Mouse (Mus musculus): ENCODE results near the gene Olfr645. TPM values are rescaled to one million over a fixed set of nuclear protein-coding genes. Genes with fewer than 3 reads are reported as not detected.

The Olfr645 gene
- not detected in 2 replicates for polyA plus RNA-seq (2014; fragmentation: Nextera tagmentation; extraction: Ambion mirVana)

DNA sequence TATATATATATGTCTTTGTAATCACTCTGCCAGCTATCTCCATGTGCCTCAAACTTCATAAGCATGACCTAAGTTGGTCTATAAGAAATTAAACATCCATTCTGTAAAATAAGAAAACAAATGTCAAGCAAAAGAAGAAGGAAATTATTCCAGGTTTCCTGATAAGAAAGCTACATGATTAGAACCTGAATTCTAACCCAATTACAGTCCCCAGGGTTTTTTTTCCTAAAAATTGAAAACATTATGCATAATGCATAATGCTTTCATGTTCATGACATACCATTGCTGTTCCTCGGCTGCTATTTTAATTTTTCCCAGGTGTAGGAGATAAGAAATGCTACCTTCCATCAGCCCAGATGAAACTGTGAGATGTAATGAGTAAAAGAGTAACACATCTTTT lies at the start of gene Olfr645:
Gene Olfr645, minus strand, starts transcription at position 101 of the 400 bp plus-strand sequence.
- Histone ChIP-seq H3K9ac (ENCODE audit: low read depth, low read length) (no peak within 1 kb of the TSS), H3K4me2 (no peak within 1 kb of the TSS), H3K27me3 (ENCODE audit: control insufficient read depth, insufficient read depth, low read length) (no peaks in the 10 kb centered on the region), H3K36me3 (ENCODE audit: control insufficient read depth, insufficient read depth, low read length) (no peaks in the 10 kb centered on the region), H3K9me3 (replicated peaks; ENCODE audit: control insufficient read depth, low read length) (no peaks in the 10 kb centered on the region), H3K27ac (ENCODE audit: low read depth, low read length) (no peak within 1 kb of the TSS), H3K4me3 (ENCODE audit: low read depth, low read length) (no peak within 1 kb of the TSS), H3K4me1 (ENCODE audit: control insufficient read depth, insufficient read depth, low read length) (no peaks in the 10 kb centered on the region)
- ATAC-seq (replicated peaks; ENCODE audit: insufficient number of reproducible peaks, low FRiP score, low TSS enrichment): no peak
- WGBS (ENCODE audit: insufficient replicate concordance): 75% methylated on average over 1 of the region's 1 CpGs

DNA sequence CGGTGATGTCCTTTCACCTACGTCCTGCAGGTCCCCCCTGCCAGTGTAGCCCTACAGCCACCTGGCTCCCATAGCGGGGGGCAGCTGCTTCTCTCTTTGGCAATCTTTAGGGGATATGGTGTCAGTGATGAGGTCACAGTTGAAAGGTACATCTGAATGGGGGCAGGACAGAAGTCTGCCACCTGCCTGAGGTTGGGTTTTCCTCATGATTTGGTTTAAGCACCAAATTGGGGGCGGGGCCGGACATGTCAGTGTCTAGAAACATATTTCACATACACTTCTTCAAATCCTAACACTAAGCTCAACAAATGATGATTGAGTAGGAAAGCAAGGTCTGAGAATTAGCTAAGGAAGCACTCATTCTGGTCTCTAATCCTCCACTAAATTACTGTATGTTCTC lies 44.5 kb upstream of the Olfr645 start, which contains the start of gene Ubqln5:
Gene Ubqln5, minus strand, starts transcription at position 101 of the 400 bp plus-strand sequence.
- H3K9me3 ChIP-seq (replicated peaks; ENCODE audit: control insufficient read depth, low read length): no peaks in the 10 kb centered on the region
- H3K36me3 ChIP-seq (ENCODE audit: control insufficient read depth, insufficient read depth, low read length): no peaks in the 10 kb centered on the region
- no peaks in the 10 kb centered on the region for H3K27me3 ChIP-seq (ENCODE audit: control insufficient read depth, insufficient read depth, low read length)
- H3K4me2 ChIP-seq: no peak within 1 kb of the TSS
- no peak within 1 kb of the TSS for H3K27ac ChIP-seq (ENCODE audit: low read depth, low read length)
- no peaks in the 10 kb centered on the region for H3K4me1 ChIP-seq (ENCODE audit: control insufficient read depth, insufficient read depth, low read length)
- no peak within 1 kb of the TSS for H3K9ac ChIP-seq (ENCODE audit: low read depth, low read length)
- ATAC-seq (replicated peaks; ENCODE audit: insufficient number of reproducible peaks, low FRiP score, low TSS enrichment): no peak
- WGBS (ENCODE audit: insufficient replicate concordance): 82% methylated on average over 5 of the region's 5 CpGs
- H3K4me3 ChIP-seq (ENCODE audit: low read depth, low read length): no peak within 1 kb of the TSS

DNA sequence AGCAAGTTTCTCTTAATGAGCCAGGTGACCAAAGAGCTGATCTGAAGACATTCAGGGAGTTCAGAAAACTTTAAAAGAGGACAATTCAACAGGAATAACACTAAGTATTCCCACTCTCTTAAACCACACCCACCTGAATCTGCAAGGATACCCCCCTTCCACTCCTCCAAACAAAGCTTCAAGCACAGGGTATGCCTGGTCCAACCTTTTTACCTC lies 19.4 kb upstream of the Olfr645 start, which contains the start of gene Olfr646:
Gene Olfr646, plus strand, starts transcription at position 117 of the 216 bp plus-strand sequence.
- Histone ChIP-seq H3K9me3 (replicated peaks; ENCODE audit: control insufficient read depth, low read length) (no peaks in the 10 kb centered on the region), H3K4me1 (ENCODE audit: control insufficient read depth, insufficient read depth, low read length) (no peaks in the 10 kb centered on the region)

DNA sequence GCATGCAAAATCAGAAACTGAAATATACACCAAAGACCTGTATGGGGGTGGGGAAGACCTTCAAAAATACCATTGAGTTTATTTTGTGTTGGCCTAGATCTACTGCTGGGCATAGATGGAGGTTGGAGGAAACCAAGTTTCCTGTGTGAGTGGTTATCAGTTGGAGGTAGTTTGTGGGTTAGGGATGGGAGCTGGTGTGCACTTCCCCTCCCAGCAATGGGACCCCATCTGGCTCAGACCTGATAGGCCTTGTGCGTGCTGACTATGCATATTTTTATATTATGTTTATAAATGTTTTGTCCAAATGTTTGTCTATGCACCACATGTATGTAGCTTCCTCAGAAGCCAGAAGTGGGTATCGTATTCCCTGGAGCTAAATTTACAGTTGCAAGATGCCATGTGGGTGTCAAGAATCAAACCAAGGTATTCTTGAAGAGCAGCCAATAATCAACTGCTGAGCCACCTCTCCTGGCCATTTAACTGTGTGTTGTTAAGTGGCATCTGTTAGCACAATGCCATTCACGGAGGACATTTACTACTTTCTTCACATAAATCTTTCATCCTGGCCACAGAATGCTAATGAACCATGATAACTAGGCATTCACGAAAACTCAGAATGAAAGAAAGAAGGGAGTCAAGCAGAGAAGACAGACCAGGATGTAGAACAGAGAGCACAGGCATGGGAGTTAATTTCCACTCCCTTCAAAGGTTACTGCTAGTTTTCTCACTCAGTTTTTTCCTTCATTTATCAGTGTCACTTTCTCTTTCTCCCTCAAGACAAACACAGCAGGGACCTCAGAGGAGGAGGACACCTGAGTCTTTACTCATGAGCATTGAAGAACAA lies 18.9 kb upstream of the Olfr645 start:
- ATAC-seq (replicated peaks; ENCODE audit: insufficient number of reproducible peaks, low FRiP score, low TSS enrichment): no peak
- Histone ChIP-seq H3K27me3 (ENCODE audit: control insufficient read depth, insufficient read depth, low read length) (no peaks in the 10 kb centered on the region), H3K9me3 (replicated peaks; ENCODE audit: control insufficient read depth, low read length) (no peaks in the 10 kb centered on the region), H3K4me3 (ENCODE audit: low read depth, low read length) (no peak overlapping the region), H3K4me2 (no peak overlapping the region), H3K36me3 (ENCODE audit: control insufficient read depth, insufficient read depth, low read length) (no peaks in the 10 kb centered on the region), H3K9ac (ENCODE audit: low read depth, low read length) (no peak overlapping the region), H3K4me1 (ENCODE audit: control insufficient read depth, insufficient read depth, low read length) (no peaks in the 10 kb centered on the region), H3K27ac (ENCODE audit: low read depth, low read length) (no peak overlapping the region)
- WGBS (ENCODE audit: insufficient replicate concordance): 59% methylated on average over 4 of the region's 4 CpGs

More for the DNA sequence above, 19.4 kb upstream of the Olfr645 start, which contains the start of gene Olfr646:
- no peak within 1 kb of the TSS for H3K27ac ChIP-seq (ENCODE audit: low read depth, low read length)
- H3K4me2 ChIP-seq: no peak within 1 kb of the TSS
- H3K27me3 ChIP-seq (ENCODE audit: control insufficient read depth, insufficient read depth, low read length): no peaks in the 10 kb centered on the region
- H3K36me3 ChIP-seq (ENCODE audit: control insufficient read depth, insufficient read depth, low read length): no peaks in the 10 kb centered on the region
- no peak within 1 kb of the TSS for H3K4me3 ChIP-seq (ENCODE audit: low read depth, low read length)
- H3K9ac ChIP-seq (ENCODE audit: low read depth, low read length): no peak within 1 kb of the TSS
- no peak for ATAC-seq (replicated peaks; ENCODE audit: insufficient number of reproducible peaks, low FRiP score, low TSS enrichment)

DNA sequence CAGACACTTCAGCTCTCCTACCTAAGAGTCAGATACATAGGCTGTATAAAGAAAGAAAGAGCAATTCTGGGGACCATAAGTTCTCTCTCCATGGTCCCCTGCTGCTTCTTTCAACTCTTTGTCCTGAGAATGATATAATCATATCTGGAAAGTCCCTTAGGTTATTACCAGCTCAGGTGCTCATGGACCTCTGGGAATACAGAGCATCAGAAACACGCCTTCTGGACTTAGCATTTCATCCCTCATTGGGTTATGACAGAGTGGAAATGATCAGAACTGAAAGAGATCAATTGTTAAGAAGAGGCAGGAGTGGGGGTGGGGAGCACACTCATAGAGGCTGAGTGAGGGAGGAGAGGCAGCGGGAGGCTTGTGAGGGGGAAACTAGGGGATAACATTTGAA lies 13.5 kb downstream of the Olfr645 start, which contains the start of gene Olfr644:
Gene Olfr644, minus strand, starts transcription at position 101 of the 400 bp plus-strand sequence.
- Histone ChIP-seq H3K36me3 (ENCODE audit: control insufficient read depth, insufficient read depth, low read length) (no peaks in the 10 kb centered on the region), H3K4me2 (no peak within 1 kb of the TSS), H3K4me1 (ENCODE audit: control insufficient read depth, insufficient read depth, low read length) (no peaks in the 10 kb centered on the region), H3K9me3 (replicated peaks; ENCODE audit: control insufficient read depth, low read length) (no peaks in the 10 kb centered on the region), H3K27me3 (ENCODE audit: control insufficient read depth, insufficient read depth, low read length) (no peaks in the 10 kb centered on the region), H3K9ac (ENCODE audit: low read depth, low read length) (no peak within 1 kb of the TSS), H3K4me3 (ENCODE audit: low read depth, low read length) (no peak within 1 kb of the TSS), H3K27ac (ENCODE audit: low read depth, low read length) (no peak within 1 kb of the TSS)
- WGBS (ENCODE audit: insufficient replicate concordance): 66% methylated on average over 2 of the region's 2 CpGs
- ATAC-seq (replicated peaks; ENCODE audit: insufficient number of reproducible peaks, low FRiP score, low TSS enrichment): no peak

DNA sequence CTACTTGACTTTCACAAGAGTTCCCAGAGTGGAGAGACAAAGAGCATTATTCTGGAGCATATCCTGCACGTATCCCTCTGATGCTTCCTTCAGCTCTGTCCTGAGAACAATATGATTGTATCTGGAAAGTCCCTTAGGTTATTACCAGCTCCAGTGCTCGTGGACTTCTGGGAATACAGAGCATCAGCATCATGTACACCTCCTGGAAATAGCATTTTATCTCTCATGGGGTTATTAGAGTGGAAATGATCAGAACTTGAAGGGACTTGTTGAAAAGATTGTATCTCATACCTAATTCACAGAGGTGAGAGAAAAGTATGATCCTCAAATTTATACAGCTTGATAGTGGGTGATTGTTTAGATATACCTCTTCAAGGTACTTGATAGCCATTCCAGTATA lies 23.9 kb downstream of the Olfr645 start, which contains the start of gene 4930516K23Rik:
Gene 4930516K23Rik, minus strand, starts transcription at position 101 of the 400 bp plus-strand sequence.
- Histone ChIP-seq H3K36me3 (ENCODE audit: control insufficient read depth, insufficient read depth, low read length) (no peaks in the 10 kb centered on the region), H3K27ac (ENCODE audit: low read depth, low read length) (no peak within 1 kb of the TSS), H3K9ac (ENCODE audit: low read depth, low read length) (no peak within 1 kb of the TSS), H3K4me1 (ENCODE audit: control insufficient read depth, insufficient read depth, low read length) (no peaks in the 10 kb centered on the region), H3K4me2 (no peak within 1 kb of the TSS), H3K4me3 (ENCODE audit: low read depth, low read length) (no peak within 1 kb of the TSS), H3K27me3 (ENCODE audit: control insufficient read depth, insufficient read depth, low read length) (no peaks in the 10 kb centered on the region), H3K9me3 (replicated peaks; ENCODE audit: control insufficient read depth, low read length) (no peaks in the 10 kb centered on the region)
- no peak for ATAC-seq (replicated peaks; ENCODE audit: insufficient number of reproducible peaks, low FRiP score, low TSS enrichment)
- 46% methylated on average over 2 of the region's 2 CpGs for WGBS (ENCODE audit: insufficient replicate concordance)

DNA sequence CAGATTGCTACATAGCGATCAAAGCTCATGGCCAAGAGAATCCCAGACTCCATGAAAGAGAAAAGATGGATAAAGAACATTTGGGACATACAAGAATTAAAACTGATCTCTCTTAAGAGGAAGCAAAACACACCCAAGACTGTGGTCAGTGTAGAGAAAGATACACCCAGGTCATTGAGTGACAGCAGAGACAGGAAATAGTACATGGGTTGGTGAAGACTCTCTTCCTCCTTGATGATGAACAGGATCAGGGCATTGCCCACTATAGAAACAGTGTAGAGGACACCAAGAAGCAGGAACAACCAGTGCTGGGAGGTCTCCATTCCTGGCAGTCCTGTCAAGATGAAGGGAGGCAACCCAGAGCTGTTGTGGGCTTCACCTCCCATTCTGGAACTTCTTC lies 26.1 kb downstream of the Olfr645 start:
- Histone ChIP-seq H3K36me3 (ENCODE audit: control insufficient read depth, insufficient read depth, low read length) (no peaks in the 10 kb centered on the region), H3K9me3 (replicated peaks; ENCODE audit: control insufficient read depth, low read length) (no peaks in the 10 kb centered on the region), H3K27ac (ENCODE audit: low read depth, low read length) (no peak overlapping the region), H3K4me3 (ENCODE audit: low read depth, low read length) (no peak overlapping the region), H3K4me2 (no peak overlapping the region), H3K9ac (ENCODE audit: low read depth, low read length) (no peak overlapping the region), H3K4me1 (ENCODE audit: control insufficient read depth, insufficient read depth, low read length) (no peaks in the 10 kb centered on the region), H3K27me3 (ENCODE audit: control insufficient read depth, insufficient read depth, low read length) (no peaks in the 10 kb centered on the region)
- WGBS (ENCODE audit: insufficient replicate concordance): 100% methylated on average over 1 of the region's 1 CpGs
- ATAC-seq (replicated peaks; ENCODE audit: insufficient number of reproducible peaks, low FRiP score, low TSS enrichment): no peak

DNA sequence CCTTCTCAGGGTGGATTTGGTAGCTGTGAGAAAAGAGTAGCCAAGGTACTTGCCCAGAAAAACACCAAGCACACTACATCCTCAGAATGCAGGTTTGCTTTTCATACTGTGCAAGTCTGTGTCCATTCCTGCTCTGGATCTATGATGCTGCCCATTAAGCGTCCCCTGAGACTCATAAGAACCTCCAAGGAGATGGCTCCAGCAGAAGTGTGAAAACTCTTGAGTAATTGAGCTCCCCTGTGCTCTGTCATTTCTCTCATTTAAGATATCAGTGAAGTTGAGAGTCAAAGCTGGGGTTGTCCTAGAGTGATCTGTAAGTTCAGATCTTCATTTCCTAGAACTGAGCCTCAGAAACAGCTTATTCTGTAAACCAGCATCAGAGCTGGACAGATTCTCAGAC lies 32.7 kb downstream of the Olfr645 start, which contains the start of gene Olfr642:
Gene Olfr642, minus strand, starts transcription at position 101 of the 400 bp plus-strand sequence.
- 46% methylated on average over 1 of the region's 1 CpGs for WGBS (ENCODE audit: insufficient replicate concordance)
- Histone ChIP-seq H3K9ac (ENCODE audit: low read depth, low read length) (no peak within 1 kb of the TSS), H3K9me3 (replicated peaks; ENCODE audit: control insufficient read depth, low read length) (no peaks in the 10 kb centered on the region), H3K4me1 (ENCODE audit: control insufficient read depth, insufficient read depth, low read length) (no peaks in the 10 kb centered on the region), H3K4me2 (no peak within 1 kb of the TSS), H3K27ac (ENCODE audit: low read depth, low read length) (no peak within 1 kb of the TSS), H3K36me3 (ENCODE audit: control insufficient read depth, insufficient read depth, low read length) (no peaks in the 10 kb centered on the region), H3K27me3 (ENCODE audit: control insufficient read depth, insufficient read depth, low read length) (no peaks in the 10 kb centered on the region), H3K4me3 (ENCODE audit: low read depth, low read length) (no peak within 1 kb of the TSS)
- no peak for ATAC-seq (replicated peaks; ENCODE audit: insufficient number of reproducible peaks, low FRiP score, low TSS enrichment)

DNA sequence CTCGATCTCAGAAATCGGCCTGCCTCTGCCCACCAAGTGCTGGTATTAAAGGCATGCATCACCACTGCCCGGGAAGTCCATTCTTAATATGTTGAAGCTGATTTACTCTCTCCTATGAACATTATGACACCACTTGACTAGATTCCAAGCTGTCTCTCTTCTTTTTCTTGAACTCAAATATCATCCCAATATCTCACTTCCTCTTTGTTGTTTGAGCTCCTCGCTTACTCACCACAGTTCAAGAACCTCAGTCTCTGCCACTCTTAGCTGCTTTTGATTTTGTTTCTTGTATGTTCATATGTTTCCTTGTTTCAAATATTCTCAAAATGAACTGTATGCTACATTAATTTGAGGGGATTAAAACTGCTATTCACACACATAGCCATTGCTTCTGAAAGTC lies 34.5 kb downstream of the Olfr645 start:
- H3K4me1 ChIP-seq (ENCODE audit: control insufficient read depth, insufficient read depth, low read length): no peaks in the 10 kb centered on the region
- no peaks in the 10 kb centered on the region for H3K9me3 ChIP-seq (replicated peaks; ENCODE audit: control insufficient read depth, low read length)
- WGBS (ENCODE audit: insufficient replicate concordance): 72% methylated on average over 4 of the region's 4 CpGs
- H3K9ac ChIP-seq (ENCODE audit: low read depth, low read length): no peak overlapping the region
- no peaks in the 10 kb centered on the region for H3K36me3 ChIP-seq (ENCODE audit: control insufficient read depth, insufficient read depth, low read length)
- no peaks in the 10 kb centered on the region for H3K27me3 ChIP-seq (ENCODE audit: control insufficient read depth, insufficient read depth, low read length)
- H3K4me2 ChIP-seq: no peak overlapping the region
- no peak for ATAC-seq (replicated peaks; ENCODE audit: insufficient number of reproducible peaks, low FRiP score, low TSS enrichment)
- H3K27ac ChIP-seq (ENCODE audit: low read depth, low read length): no peak overlapping the region
- H3K4me3 ChIP-seq (ENCODE audit: low read depth, low read length): no peak overlapping the region
